Mouse (Mus musculus): ENCODE measurements at regions not wholly inside any gene's neighbourhood (a gene's known extent, or its start where the extent isn't known, plus 50 kb on each side); places are given as distances from the start of the nearest gene placed in this dataset.

DNA sequence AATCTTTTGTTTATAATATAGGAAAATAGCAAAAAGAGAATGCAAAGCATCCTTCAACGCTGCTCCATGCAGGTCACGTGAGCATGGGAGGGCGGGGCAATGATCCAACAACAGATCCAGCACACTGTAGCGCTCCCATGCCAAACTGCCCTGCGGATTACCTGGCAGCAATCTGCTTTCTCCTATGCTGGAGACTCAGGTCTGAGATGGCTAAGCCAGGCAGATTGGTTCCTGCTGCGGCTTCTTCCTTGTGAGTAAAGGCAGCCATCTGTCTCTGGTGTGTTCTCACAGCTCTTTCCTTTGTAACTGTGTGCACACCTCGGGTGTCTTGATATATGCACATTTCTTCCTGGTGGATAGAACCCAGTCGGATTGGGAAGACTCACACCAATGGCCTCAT, 254.5 kb upstream of the Mad2l1 start:
- no peaks in the 10 kb centered on the region for H3K27me3 ChIP-seq (ENCODE audit: control insufficient read depth, insufficient read depth, low read length, poor library complexity, severe bottlenecking)
- DNase-seq (ENCODE audit: low read depth, low spot score), result no peak

DNA sequence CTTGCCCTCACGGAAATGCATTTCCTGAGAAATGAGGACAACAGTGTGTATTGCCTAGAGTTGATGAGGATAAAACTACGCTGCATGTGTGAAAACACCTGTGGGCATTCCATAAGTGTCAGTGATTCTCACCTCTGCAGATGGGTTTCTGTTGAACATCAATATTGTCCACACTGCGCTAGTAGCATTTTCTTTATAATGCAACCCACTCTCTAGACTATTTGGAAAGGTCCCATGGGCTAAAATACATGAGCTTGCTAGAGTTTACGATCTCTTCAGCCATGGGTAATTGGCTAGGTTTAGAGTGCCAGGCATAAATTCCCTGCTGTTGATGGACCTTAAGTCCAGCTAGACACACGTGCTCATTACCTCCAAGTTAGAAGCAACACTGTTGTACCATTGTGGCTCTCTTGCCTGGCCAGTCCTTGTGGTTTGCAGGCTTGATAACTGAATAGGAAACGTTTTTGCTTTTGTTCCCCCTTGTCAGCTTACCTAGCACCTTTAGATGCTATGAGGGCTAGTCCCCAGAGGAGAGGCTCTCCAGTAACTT, 252.5 kb upstream of the Mad2l1 start:
- no peaks in the 10 kb centered on the region for H3K27me3 ChIP-seq (ENCODE audit: control insufficient read depth, insufficient read depth, low read length, poor library complexity, severe bottlenecking)
- DNase-seq (ENCODE audit: low read depth, low spot score), result no peak

More for the DNA sequence above, 254.5 kb upstream of the Mad2l1 start:
- H3K36me3 ChIP-seq (ENCODE audit: control insufficient read depth, insufficient read depth, low read length, poor library complexity, severe bottlenecking), result no peaks in the 10 kb centered on the region

DNA sequence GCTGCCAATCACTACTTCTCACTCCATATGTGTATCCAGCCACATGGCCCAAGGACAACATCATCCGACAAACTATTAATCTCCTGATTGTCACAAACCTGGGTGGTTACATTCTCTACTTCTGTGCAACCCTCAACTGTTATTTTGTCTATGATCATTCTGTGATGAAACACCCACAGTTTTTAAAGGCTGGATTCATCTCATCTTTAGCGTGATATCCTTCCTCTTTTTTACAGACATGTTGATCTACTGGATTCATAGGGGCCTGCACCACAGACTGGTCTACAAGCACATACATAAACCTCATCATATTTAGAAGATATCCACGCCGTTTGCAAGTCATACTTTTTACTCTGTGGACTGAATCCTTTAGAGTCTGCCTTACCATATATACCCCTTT, 251.7 kb upstream of the Mad2l1 start:
- Histone ChIP-seq H3K27me3 (ENCODE audit: control insufficient read depth, insufficient read depth, low read length, poor library complexity, severe bottlenecking) (no peaks in the 10 kb centered on the region), H3K36me3 (ENCODE audit: control insufficient read depth, insufficient read depth, low read length, poor library complexity, severe bottlenecking) (no peaks in the 10 kb centered on the region)
- DNase-seq (ENCODE audit: low read depth, low spot score), result no peak

More for the DNA sequence above, 252.5 kb upstream of the Mad2l1 start:
- H3K36me3 ChIP-seq (ENCODE audit: control insufficient read depth, insufficient read depth, low read length, poor library complexity, severe bottlenecking), result no peaks in the 10 kb centered on the region

DNA sequence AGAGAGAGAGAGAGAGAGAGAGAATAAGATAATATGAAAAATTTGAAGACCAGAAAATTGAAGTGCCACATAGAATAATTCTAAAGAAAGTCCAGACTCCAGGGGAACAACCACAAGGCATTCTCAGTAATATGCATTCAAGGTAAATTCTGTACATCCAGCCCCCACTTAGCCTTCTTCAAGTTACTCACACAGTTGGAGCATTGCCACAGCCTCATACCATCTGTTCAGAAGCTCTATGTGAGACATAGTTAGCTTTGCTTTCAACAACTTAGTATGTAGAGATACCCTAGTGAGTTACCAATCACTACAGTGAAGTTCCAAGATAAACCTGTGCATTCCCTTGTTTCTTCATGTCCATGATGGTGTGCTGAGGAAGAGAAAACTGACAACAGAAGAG, 247.6 kb upstream of the Mad2l1 start:
- no peaks in the 10 kb centered on the region for H3K36me3 ChIP-seq (ENCODE audit: control insufficient read depth, insufficient read depth, low read length, poor library complexity, severe bottlenecking)
- no peak for DNase-seq (ENCODE audit: low read depth, low spot score)
- no peaks in the 10 kb centered on the region for H3K27me3 ChIP-seq (ENCODE audit: control insufficient read depth, insufficient read depth, low read length, poor library complexity, severe bottlenecking)

DNA sequence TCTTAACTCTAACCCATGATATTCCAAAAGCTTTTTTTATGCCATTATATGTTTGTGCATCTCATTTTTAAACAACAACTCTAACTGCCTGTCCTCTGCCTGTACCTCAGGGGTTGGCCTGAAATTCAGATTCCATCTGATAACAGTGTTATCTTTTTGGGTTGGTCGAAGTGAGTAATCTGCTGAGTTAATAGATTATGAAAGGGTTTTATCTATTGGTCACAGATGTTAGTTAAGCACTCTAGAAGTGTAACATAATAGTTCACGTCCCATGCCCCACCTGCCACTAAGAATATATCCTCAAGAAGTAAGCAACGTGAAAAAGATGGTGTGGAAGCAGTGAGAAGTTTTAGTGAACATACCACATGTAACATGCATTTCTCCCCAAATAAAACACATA, 246.0 kb upstream of the Mad2l1 start:
- Histone ChIP-seq H3K36me3 (ENCODE audit: control insufficient read depth, insufficient read depth, low read length, poor library complexity, severe bottlenecking) (no peaks in the 10 kb centered on the region), H3K27me3 (ENCODE audit: control insufficient read depth, insufficient read depth, low read length, poor library complexity, severe bottlenecking) (no peaks in the 10 kb centered on the region)
- DNase-seq (ENCODE audit: low read depth, low spot score), result no peak

DNA sequence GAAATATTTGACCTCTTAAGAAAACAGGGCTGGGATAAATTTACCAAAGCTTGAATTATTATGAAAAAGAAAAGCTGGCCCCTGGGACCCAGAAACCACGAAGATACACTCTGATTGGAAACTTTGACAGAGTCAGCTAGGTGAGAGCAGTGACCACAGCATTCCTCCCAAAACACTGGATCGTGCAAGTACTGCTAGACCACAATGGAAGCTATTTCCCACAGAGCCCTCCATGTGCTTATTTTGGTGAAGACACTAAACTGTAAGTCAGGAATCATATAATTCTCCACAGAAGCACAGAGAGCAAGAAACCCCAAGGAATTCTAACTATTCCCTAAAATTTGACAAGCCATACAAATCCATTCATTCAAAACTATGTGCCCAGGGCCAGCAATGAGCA, 243.6 kb upstream of the Mad2l1 start:
- DNase-seq (ENCODE audit: low read depth, low spot score), result no peak
- H3K27me3 ChIP-seq (ENCODE audit: control insufficient read depth, insufficient read depth, low read length, poor library complexity, severe bottlenecking), result no peaks in the 10 kb centered on the region
- no peaks in the 10 kb centered on the region for H3K36me3 ChIP-seq (ENCODE audit: control insufficient read depth, insufficient read depth, low read length, poor library complexity, severe bottlenecking)

DNA sequence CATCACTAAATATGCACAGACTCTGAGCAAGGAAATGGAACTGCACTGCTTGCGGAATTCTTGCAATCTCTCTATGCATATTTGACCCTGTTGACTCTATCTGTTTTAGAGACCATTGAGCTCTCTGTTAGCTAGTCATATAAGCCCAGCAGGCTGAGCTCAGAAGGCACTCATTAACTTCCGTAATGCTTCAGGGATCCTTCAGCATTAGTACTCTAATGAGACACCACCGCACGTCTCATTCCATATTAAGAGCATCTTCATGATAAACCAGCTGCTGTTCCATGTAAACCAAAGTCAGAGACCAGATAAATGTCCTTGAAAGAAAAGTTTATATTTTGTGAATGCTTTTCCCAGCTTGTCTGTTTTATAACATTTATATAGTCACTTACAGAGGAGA, 237.1 kb upstream of the Mad2l1 start:
- DNase-seq (ENCODE audit: low read depth, low spot score), result no peak
- Histone ChIP-seq H3K36me3 (ENCODE audit: control insufficient read depth, insufficient read depth, low read length, poor library complexity, severe bottlenecking) (no peaks in the 10 kb centered on the region), H3K27me3 (ENCODE audit: control insufficient read depth, insufficient read depth, low read length, poor library complexity, severe bottlenecking) (no peaks in the 10 kb centered on the region)

DNA sequence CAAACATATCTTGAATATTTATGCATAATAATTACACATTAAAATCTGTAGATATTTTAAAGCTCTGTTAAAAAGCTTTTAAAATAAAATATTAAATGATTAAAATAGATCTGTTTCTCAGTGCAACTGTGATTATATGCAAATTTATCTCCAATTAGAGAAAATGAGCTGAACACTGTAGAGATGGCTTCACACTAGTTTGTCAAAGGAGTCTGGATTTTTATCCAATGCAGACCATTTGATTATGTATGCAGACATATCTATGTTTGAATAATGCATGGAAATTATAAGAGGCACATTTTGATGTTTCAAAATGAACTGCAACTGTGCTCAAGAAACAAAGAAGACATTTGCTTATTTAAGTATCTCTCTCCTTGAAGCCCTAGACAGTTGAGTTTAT, 235.0 kb upstream of the Mad2l1 start:
- H3K27me3 ChIP-seq (ENCODE audit: control insufficient read depth, insufficient read depth, low read length, poor library complexity, severe bottlenecking), result no peaks in the 10 kb centered on the region
- H3K36me3 ChIP-seq (ENCODE audit: control insufficient read depth, insufficient read depth, low read length, poor library complexity, severe bottlenecking), result no peaks in the 10 kb centered on the region
- no peak for DNase-seq (ENCODE audit: low read depth, low spot score)

DNA sequence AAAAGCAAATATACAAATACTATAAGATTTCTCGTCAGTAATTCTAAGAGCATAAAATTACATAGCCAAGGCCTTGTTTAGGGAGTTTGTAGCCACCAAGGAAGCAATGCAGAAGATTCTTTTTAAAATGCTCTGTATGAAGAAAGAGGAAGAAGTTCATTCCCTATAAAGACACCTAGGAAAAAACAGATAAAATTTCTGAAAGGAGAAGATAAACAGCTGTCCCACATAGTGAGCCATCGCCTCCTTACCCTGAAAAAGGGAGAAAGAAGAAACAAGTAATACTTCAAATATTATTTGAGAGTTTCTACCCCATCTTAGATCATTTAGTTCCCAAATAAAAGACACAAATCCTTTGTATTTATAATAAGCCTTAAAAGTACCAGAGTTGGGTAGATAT, 190.3 kb upstream of the Mad2l1 start:
- H3K36me3 ChIP-seq (ENCODE audit: control insufficient read depth, insufficient read depth, low read length, poor library complexity, severe bottlenecking), result no peaks in the 10 kb centered on the region
- no peaks in the 10 kb centered on the region for H3K27me3 ChIP-seq (ENCODE audit: control insufficient read depth, insufficient read depth, low read length, poor library complexity, severe bottlenecking)
- DNase-seq (ENCODE audit: low read depth, low spot score), result no peak

DNA sequence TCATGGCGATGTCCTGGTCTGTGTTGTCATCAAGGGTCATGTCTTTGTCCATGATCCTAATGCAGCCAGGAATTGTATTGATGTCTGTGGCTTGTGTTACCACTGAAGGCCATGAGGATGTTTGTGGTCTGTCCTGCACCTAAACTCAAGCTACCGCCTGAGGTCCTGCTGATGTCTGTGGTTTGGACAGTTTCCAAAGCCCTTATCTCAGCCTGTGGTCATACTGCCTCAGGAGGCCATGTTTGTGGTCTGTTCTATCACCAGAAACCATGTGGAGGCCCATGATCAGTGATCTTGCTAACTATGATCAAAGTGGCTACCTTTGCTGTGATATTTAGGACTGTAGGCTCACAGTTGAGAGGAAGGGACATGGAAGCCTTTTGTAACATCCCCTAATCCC, 187.8 kb upstream of the Mad2l1 start:
- Histone ChIP-seq H3K36me3 (ENCODE audit: control insufficient read depth, insufficient read depth, low read length, poor library complexity, severe bottlenecking) (no peaks in the 10 kb centered on the region), H3K27me3 (ENCODE audit: control insufficient read depth, insufficient read depth, low read length, poor library complexity, severe bottlenecking) (no peaks in the 10 kb centered on the region)
- DNase-seq (ENCODE audit: low read depth, low spot score), result no peak

DNA sequence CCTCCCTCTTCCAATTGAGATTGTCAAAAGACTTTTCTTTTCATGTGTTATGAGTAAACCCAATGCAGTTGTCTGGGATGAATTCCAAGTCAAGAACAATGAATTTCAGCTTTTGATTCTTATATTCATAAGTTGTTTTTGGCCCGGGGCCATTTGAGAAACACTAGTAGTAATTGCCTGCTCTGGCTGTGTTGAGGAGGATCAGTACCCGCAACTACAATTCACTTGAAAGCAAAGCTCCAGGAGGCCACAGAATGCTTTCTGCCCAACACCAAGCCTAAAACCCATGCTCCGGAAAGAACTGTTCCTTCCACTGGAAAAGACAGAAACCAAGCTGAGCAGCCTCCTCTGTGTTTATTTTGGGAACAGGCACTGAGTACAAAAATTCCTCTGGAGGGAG, 174.1 kb upstream of the Mad2l1 start:
- no peaks in the 10 kb centered on the region for H3K36me3 ChIP-seq (ENCODE audit: control insufficient read depth, insufficient read depth, low read length, poor library complexity, severe bottlenecking)
- H3K27me3 ChIP-seq (ENCODE audit: control insufficient read depth, insufficient read depth, low read length, poor library complexity, severe bottlenecking), result no peaks in the 10 kb centered on the region
- no peak for DNase-seq (ENCODE audit: low read depth, low spot score)

DNA sequence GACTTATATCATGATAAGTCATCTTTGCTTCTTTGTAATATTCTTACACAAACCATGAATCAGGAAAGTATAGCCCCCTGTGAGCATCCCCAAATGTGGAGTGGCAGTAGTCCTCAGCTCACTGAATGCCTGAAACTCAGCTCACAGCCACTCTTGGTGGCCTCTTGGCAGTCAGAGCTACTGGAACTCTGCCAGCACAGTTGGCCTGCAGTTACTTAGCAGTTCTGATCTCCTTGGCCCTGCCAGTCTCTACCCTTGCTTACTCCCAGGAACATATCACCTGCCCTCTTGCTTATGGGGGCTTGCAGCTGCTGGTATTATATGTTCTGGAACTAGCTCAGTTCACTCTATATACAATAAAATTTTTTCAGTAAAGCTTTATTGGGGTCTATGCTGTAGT, 167.9 kb upstream of the Mad2l1 start:
- H3K27me3 ChIP-seq (ENCODE audit: control insufficient read depth, insufficient read depth, low read length, poor library complexity, severe bottlenecking), result no peaks in the 10 kb centered on the region
- DNase-seq (ENCODE audit: low read depth, low spot score), result no peak
- H3K36me3 ChIP-seq (ENCODE audit: control insufficient read depth, insufficient read depth, low read length, poor library complexity, severe bottlenecking), result no peaks in the 10 kb centered on the region

DNA sequence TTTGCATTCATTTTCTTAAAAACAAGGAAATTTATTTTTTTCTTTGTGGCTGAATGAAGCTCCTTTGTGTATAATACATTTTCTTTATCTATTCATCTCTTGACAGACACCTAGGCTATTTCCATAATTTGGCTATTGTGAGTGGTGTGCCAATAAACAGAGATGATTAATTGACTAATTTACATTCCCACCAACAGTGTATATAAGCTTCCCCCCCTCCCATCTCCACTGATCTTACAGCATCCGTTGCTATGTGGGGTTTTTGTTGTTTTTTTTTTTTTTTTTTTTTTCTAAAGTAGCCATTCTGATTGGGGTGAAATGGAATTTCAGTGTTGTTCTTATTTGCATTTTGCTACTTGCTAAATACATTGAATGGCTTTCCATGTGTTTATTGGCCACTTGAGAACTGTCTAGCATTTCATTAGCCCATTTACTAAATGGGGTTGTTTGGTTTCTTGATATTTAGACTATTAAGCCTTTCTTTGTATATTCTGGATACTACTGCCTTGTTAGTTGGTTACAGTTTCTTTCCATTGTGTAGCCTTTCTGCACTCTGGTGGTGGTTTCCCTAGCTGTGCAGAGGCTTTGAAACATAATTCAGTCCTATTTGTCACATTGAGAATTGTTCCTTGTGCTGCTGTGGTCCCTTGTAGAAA, 153.8 kb upstream of the Mad2l1 start:
- no peaks in the 10 kb centered on the region; the same call in 1 of the 2 replicates for H3K27me3 ChIP-seq (ENCODE audit: control insufficient read depth, insufficient read depth, low read length, poor library complexity, severe bottlenecking)
- no peaks in the 10 kb centered on the region for H3K36me3 ChIP-seq (ENCODE audit: control insufficient read depth, insufficient read depth, low read length, poor library complexity, severe bottlenecking)
- no peak for DNase-seq (ENCODE audit: low read depth, low spot score)

DNA sequence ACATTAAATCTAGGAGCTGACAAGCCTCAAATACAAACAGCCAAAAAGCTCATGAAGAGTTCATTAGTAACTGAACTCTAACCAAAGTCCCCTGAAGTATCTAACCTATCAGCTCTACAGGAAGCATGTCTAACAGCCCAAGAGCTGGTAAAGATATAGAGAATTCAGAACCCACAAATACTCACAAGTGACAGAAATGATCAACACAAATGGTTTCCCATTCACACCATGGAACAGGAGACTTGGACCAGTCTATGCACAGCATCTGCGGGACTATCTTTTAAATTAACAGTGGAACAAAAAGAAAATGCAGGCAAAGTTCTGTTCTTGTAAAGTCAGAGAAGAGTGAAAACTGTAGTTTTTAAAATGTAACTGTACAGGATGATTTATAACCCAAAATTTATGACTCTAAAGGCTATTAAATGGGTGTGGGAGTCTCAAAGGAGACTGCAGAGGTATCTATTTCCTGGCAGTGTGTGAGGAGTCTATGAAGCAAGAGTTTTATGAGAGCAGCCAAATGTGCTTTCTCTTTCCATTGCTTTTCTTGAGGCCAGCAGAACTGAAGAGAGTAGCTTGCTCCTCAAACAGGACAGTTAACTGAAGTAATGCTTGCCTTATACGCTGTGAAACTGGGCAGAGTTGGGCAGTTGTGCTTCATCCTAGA, 152.7 kb upstream of the Mad2l1 start:
- no peak for DNase-seq (ENCODE audit: low read depth, low spot score)
- Histone ChIP-seq H3K27me3 (ENCODE audit: control insufficient read depth, insufficient read depth, low read length, poor library complexity, severe bottlenecking) (no peaks in the 10 kb centered on the region), H3K36me3 (ENCODE audit: control insufficient read depth, insufficient read depth, low read length, poor library complexity, severe bottlenecking) (no peaks in the 10 kb centered on the region)

DNA sequence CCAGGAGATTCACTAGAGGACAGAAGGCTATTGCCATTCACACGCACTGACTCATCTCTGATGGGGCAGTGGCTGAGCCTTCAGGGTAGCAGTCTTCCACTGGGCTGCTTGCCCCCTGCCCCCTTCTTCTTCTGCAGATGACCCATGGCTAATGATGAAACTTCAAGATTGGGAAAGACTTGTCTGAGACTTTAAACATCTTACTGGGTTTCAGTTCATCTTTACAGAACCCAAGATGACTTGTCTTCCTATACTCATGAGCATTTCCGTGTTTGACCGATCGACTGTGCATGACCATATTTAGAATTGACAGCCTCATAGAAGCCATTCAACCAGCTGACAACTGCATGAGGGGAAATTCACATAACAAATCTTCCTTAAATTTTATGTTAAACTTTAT, 140.0 kb upstream of the Mad2l1 start:
- H3K36me3 ChIP-seq (ENCODE audit: control insufficient read depth, insufficient read depth, low read length, poor library complexity, severe bottlenecking), result no peaks in the 10 kb centered on the region
- H3K27me3 ChIP-seq (ENCODE audit: control insufficient read depth, insufficient read depth, low read length, poor library complexity, severe bottlenecking), result no peaks in the 10 kb centered on the region
- peak; percentile 2 for DNase-seq (ENCODE audit: low read depth, low spot score)

All from splenic B cell, adult 2 months (primary cell).